Mouse (Mus musculus) midbrain, embryonic 16.5 days (tissue): ENCODE measurements around the gene Zmynd8. TPM values are rescaled to one million over a fixed set of nuclear protein-coding genes. Genes with fewer than 3 reads are reported as not detected.

Experiments
- ATAC-seq: fragments of 200-750 bp; cut with Nextera tagmentation; 2 replicates; pipeline ENCODE4 v1.8.0; 2017; ENCODE audit warnings: moderate TSS enrichment
- H3K27ac ChIP-seq: fragments of 300-500 bp; sonication (generic); 2 replicates; pipeline ENCODE4 v1.5.1; 2014; ENCODE audit warnings: mild to moderate bottlenecking, low read length, mixed read lengths
- H3K27me3 ChIP-seq: fragments of 300-500 bp; sonication (generic); 2 replicates; pipeline ENCODE4 v1.6.1; 2014; ENCODE audit warnings: low read depth, low read length, mixed read lengths; ENCODE audit not compliant: control insufficient read depth, insufficient read depth
- H3K36me3 ChIP-seq: fragments of 300-500 bp; sonication (generic); 2 replicates; pipeline ENCODE4 v1.6.1; 2014; ENCODE audit warnings: mild to moderate bottlenecking, low read length, moderate library complexity, mixed read lengths; ENCODE audit not compliant: control insufficient read depth, insufficient read depth
- H3K4me1 ChIP-seq: fragments of 300-500 bp; sonication (generic); 2 replicates; pipeline ENCODE4 v1.6.1; 2014; ENCODE audit warnings: mild to moderate bottlenecking, low read length, mixed read lengths; ENCODE audit not compliant: control insufficient read depth, insufficient read depth
- H3K4me2 ChIP-seq: fragments of 300-500 bp; sonication (generic); 2 replicates; pipeline ENCODE4 v1.6.1; 2014; ENCODE audit warnings: mild to moderate bottlenecking, low read length, mixed read lengths
- H3K4me3 ChIP-seq: fragments of 300-500 bp; sonication (generic); 2 replicates; pipeline ENCODE4 v1.5.1; 2014; ENCODE audit warnings: low read depth, mild to moderate bottlenecking, low read length, moderate library complexity, mixed read lengths
- H3K9ac ChIP-seq: fragments of 300-500 bp; sonication (generic); 2 replicates; pipeline ENCODE4 v1.6.1; 2014; ENCODE audit warnings: low read depth, low read length, mixed read lengths
- H3K9me3 ChIP-seq: fragments of 300-500 bp; sonication (generic); replicated peaks from 2 replicates; pipeline ENCODE4 v1.6.1; 2014; ENCODE audit warnings: mild to moderate bottlenecking, low read length, mixed read lengths; ENCODE audit not compliant: control insufficient read depth, poor library complexity, severe bottlenecking
- WGBS: fragments of 180-500 bp; shearing (Covaris S2); extraction: QIAGEN DNeasy Blood & Tissue Kit; methylation state at CpG from one replicate; pipeline ENCODE4 v1.1.7; 2014; 5-methylcytosine and 5-hydroxymethylcytosine counted together
- polyA plus RNA-seq: library from polyadenylated mRNA; unstranded; fragments of >200 nt; fragmentation: Nextera tagmentation; extraction: Ambion mirVana; gene quantifications from 2 replicates; pipeline ENCODE4 v1.2.1, GENCODE M21; 2015

Zmynd8 gene
- polyA plus RNA-seq, result 78.7 and 87.3 TPM in 2 replicates

- H3K9me3 ChIP-seq, result no peaks in the 10 kb centered on the region
- no peak within 1 kb of the TSS for H3K27ac ChIP-seq
- no peaks in the 10 kb centered on the region; the same call in 1 of the 2 replicates for H3K4me1 ChIP-seq
- no peak for ATAC-seq
- H3K4me3 ChIP-seq, result no peak within 1 kb of the TSS
- no peaks in the 10 kb centered on the region for H3K36me3 ChIP-seq
- H3K9ac ChIP-seq, result no peak within 1 kb of the TSS
- H3K27me3 ChIP-seq, result no peaks in the 10 kb centered on the region
- WGBS, result 37% methylated on average over 23 of the region's 23 CpGs
- no peak within 1 kb of the TSS for H3K4me2 ChIP-seq
Measured at GRCm38 (mm10) chr2:165898202-165899194, at the start of gene Zmynd8. Gene Zmynd8 (minus strand): TSS chr2:165899016.

GRCm38 (mm10) chr2:165948007-165948406, 49.2 kb upstream of the Zmynd8 start:
- no peak overlapping the region for H3K4me2 ChIP-seq
- no peak overlapping the region for H3K9ac ChIP-seq
- H3K36me3 ChIP-seq, result no peaks in the 10 kb centered on the region
- H3K9me3 ChIP-seq, result no peaks in the 10 kb centered on the region
- no peak for ATAC-seq
- H3K4me3 ChIP-seq, result no peak overlapping the region
- 67% methylated on average over 1 of the region's 1 CpGs for WGBS
- H3K4me1 ChIP-seq, result no peaks in the 10 kb centered on the region
- no peaks in the 10 kb centered on the region for H3K27me3 ChIP-seq
- H3K27ac ChIP-seq, result no peak overlapping the region

- no peaks in the 10 kb centered on the region for H3K9me3 ChIP-seq
- WGBS, result 95% methylated on average over 1 of the region's 1 CpGs
- no peaks in the 10 kb centered on the region for H3K4me1 ChIP-seq
- ATAC-seq, result no peak
- H3K9ac ChIP-seq, result no peak overlapping the region
- H3K27ac ChIP-seq, result no peak overlapping the region
- no peak overlapping the region for H3K4me3 ChIP-seq
- no peaks in the 10 kb centered on the region for H3K36me3 ChIP-seq
- H3K27me3 ChIP-seq, result no peaks in the 10 kb centered on the region
- no peak overlapping the region for H3K4me2 ChIP-seq
Measured at GRCm38 (mm10) chr2:165946046-165946564, 47.3 kb upstream of the Zmynd8 start.

DNA sequence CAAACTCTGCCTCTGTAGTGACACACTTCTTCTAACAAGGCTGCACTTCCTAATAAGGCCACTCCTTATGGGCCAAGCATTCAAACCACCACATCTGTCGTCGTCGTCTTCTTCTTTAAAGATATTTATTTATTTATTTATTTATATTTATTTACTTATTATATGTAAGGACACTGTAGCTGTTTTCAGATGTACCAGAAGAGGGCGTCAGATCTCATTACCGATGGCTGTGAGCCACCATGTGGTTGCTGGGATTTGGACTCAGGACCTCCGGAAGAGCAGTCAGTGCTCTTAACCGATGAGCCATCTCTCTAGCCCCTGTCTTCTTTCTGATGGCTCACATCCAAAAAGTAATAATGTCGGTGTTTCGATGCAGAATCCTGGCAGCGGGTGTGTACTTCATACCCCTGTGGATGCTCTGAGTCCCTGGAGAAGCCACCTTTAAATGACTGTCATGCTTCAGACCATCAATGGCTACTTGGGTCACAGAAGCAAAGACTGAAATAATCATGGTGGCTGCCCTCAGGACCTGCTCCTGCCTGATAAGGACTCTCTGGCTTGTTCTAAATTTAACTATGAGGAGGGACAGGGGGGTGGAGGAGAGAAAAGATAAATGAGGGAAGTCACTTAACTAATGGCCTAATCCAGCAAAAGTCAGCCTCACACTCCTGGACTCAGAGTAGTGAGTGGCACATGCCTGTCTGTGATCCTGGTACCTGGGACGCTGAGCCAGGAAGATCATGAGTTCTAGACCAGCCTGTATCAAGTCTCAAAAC, 45.9 kb upstream of the Zmynd8 start:
- ATAC-seq, result no peak
- WGBS, result 79% methylated on average over 11 of the region's 11 CpGs
- H3K9ac ChIP-seq, result no peak overlapping the region
- no peaks in the 10 kb centered on the region for H3K27me3 ChIP-seq
- H3K9me3 ChIP-seq, result no peaks in the 10 kb centered on the region
- no peaks in the 10 kb centered on the region for H3K36me3 ChIP-seq
- H3K4me3 ChIP-seq, result no peak overlapping the region
- no peaks in the 10 kb centered on the region for H3K4me1 ChIP-seq
- no peak overlapping the region for H3K27ac ChIP-seq
- no peak overlapping the region for H3K4me2 ChIP-seq

- H3K27ac ChIP-seq, result no peak overlapping the region
- no peaks in the 10 kb centered on the region for H3K36me3 ChIP-seq
- no peak overlapping the region for H3K4me3 ChIP-seq
- WGBS, result 96% methylated on average over 2 of the region's 2 CpGs
- no peaks in the 10 kb centered on the region for H3K27me3 ChIP-seq
- H3K9me3 ChIP-seq, result no peaks in the 10 kb centered on the region
- H3K4me1 ChIP-seq, result no peaks in the 10 kb centered on the region
- no peak overlapping the region for H3K9ac ChIP-seq
- no peak for ATAC-seq
- H3K4me2 ChIP-seq, result no peak overlapping the region
Measured at GRCm38 (mm10) chr2:165943113-165943512, 44.3 kb upstream of the Zmynd8 start.

GRCm38 (mm10) chr2:165936106-165936505, 37.3 kb upstream of the Zmynd8 start:
- no peaks in the 10 kb centered on the region for H3K36me3 ChIP-seq
- no peak for ATAC-seq
- no peak overlapping the region for H3K4me2 ChIP-seq
- no peak overlapping the region for H3K9ac ChIP-seq
- H3K27ac ChIP-seq, result no peak overlapping the region
- WGBS, result 71% methylated on average over 12 of the region's 12 CpGs
- H3K27me3 ChIP-seq, result no peaks in the 10 kb centered on the region
- no peak overlapping the region for H3K4me3 ChIP-seq
- no peaks in the 10 kb centered on the region for H3K4me1 ChIP-seq
- no peaks in the 10 kb centered on the region for H3K9me3 ChIP-seq

DNA sequence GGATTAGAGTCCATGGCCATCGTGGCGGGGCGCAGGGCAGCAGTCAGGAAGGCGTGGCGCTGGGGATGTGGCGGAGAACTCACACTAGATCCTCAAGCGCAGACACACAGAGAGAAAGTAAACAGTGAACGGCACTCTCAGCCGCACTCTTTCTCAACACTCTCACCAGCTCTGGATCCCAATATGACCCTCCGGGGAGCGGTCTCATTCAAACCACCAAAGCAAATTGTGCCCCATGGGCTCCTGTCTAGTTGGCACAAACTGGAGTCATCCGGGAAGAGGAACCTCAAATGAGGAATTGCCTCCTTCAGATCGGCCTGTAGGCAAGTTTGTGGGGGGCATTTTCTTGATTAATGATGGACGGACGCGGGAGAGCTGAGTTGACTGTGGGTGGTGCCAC, 28.9 kb upstream of the Zmynd8 start:
- Histone ChIP-seq H3K4me2 (no peak overlapping the region), H3K27me3 (no peaks in the 10 kb centered on the region), H3K27ac (no peak overlapping the region), H3K9ac (no peak overlapping the region), H3K4me3 (no peak overlapping the region), H3K9me3 (no peaks in the 10 kb centered on the region; the same call in 1 of the 2 replicates), H3K4me1 (no peaks in the 10 kb centered on the region), H3K36me3 (no peaks in the 10 kb centered on the region)
- 93% methylated on average over 16 of the region's 16 CpGs for WGBS
- no peak for ATAC-seq

GRCm38 (mm10) chr2:165926191-165926590, 27.4 kb upstream of the Zmynd8 start:
- no peak for ATAC-seq
- 93% methylated on average over 5 of the region's 5 CpGs for WGBS
- H3K9ac ChIP-seq, result no peak overlapping the region

More at GRCm38 (mm10) chr2:165926191-165926590, 27.4 kb upstream of the Zmynd8 start:
- H3K4me2 ChIP-seq, result no peak overlapping the region
- no peak overlapping the region for H3K4me3 ChIP-seq
- H3K27me3 ChIP-seq, result no peaks in the 10 kb centered on the region
- H3K27ac ChIP-seq, result no peak overlapping the region
- H3K36me3 ChIP-seq, result no peaks in the 10 kb centered on the region
- H3K4me1 ChIP-seq, result no peaks in the 10 kb centered on the region
- no peaks in the 10 kb centered on the region; the same call in 1 of the 2 replicates for H3K9me3 ChIP-seq
